Mouse (Mus musculus) heart, embryonic 12.5 days (tissue): ENCODE measurements at regions not wholly inside any gene's neighbourhood (a gene's known extent, or its start where the extent isn't known, plus 50 kb on each side); places are given as distances from the start of the nearest gene placed in this dataset.

Experiments used
- ATAC-seq: fragments of 200-750 bp; cut with Nextera tagmentation; 2 replicates; pipeline ENCODE4 v1.8.0; 2017; ENCODE audit warnings: moderate TSS enrichment, moderate library complexity; ENCODE audit not compliant: insufficient number of reproducible peaks, low FRiP score
- H3K27ac ChIP-seq: fragments of 300-500 bp; sonication (generic); 2 replicates; pipeline ENCODE4 v1.5.1; 2016; ENCODE audit warnings: mild to moderate bottlenecking, moderate library complexity; ENCODE audit not compliant: poor library complexity, severe bottlenecking
- H3K27me3 ChIP-seq: fragments of 300-500 bp; sonication (generic); replicated peaks from 2 replicates; pipeline ENCODE4 v1.6.1; 2016; ENCODE audit warnings: mild to moderate bottlenecking, moderate library complexity
- H3K36me3 ChIP-seq: fragments of 300-500 bp; sonication (generic); 2 replicates; pipeline ENCODE4 v1.6.1; 2016; ENCODE audit warnings: mild to moderate bottlenecking, moderate library complexity
- H3K4me1 ChIP-seq: fragments of 300-500 bp; sonication (generic); replicated peaks from 2 replicates; pipeline ENCODE4 v1.6.1; 2016; ENCODE audit warnings: mild to moderate bottlenecking
- H3K4me2 ChIP-seq: fragments of 300-500 bp; sonication (generic); 2 replicates; pipeline ENCODE4 v1.6.1; 2016; ENCODE audit warnings: mild to moderate bottlenecking, moderate library complexity
- H3K4me3 ChIP-seq: fragments of 300-500 bp; sonication (generic); 2 replicates; pipeline ENCODE4 v1.5.1; 2016; ENCODE audit warnings: mild to moderate bottlenecking
- H3K9ac ChIP-seq: fragments of 300-500 bp; sonication (generic); 2 replicates; pipeline ENCODE4 v1.6.1; 2016; ENCODE audit warnings: mild to moderate bottlenecking, moderate library complexity
- H3K9me3 ChIP-seq: fragments of 300-500 bp; sonication (generic); replicated peaks from 2 replicates; pipeline ENCODE4 v1.6.1; 2016; ENCODE audit warnings: mild to moderate bottlenecking, moderate library complexity
- WGBS: fragments of 180-500 bp; shearing (Covaris S2); methylation state at CpG from one replicate; pipeline ENCODE4 v1.1.7; 2016; 5-methylcytosine and 5-hydroxymethylcytosine counted together

DNA sequence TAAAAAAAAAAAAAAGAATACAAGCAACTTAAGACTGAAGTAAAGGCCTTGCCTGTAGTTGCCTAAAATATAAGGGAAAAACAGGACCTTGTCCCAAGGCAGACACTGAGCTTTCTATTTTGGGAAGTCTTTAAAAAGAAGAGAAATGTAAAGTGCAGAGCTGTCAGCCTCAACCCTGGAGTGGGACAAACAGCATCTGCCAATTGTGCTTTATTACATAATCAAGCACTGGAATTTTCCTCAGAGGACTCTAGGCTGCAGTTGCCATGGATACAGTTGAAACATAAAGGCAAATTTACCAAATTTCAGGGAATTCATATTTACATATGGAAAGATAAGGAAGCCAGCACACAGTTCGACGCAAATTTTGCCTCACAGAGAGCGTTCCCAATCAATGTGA, 406.7 kb downstream of the Gm597 start:
- H3K27ac ChIP-seq = no peak overlapping the region
- no peaks in the 10 kb centered on the region for H3K4me1 ChIP-seq
- H3K36me3 ChIP-seq = no peaks in the 10 kb centered on the region
- WGBS = 78% methylated on average over 3 of the region's 3 CpGs
- H3K27me3 ChIP-seq = no peaks in the 10 kb centered on the region
- no peak for ATAC-seq
- no peak overlapping the region for H3K4me3 ChIP-seq
- H3K9ac ChIP-seq = no peak overlapping the region
- H3K9me3 ChIP-seq = no peaks in the 10 kb centered on the region
- H3K4me2 ChIP-seq = no peak overlapping the region

DNA sequence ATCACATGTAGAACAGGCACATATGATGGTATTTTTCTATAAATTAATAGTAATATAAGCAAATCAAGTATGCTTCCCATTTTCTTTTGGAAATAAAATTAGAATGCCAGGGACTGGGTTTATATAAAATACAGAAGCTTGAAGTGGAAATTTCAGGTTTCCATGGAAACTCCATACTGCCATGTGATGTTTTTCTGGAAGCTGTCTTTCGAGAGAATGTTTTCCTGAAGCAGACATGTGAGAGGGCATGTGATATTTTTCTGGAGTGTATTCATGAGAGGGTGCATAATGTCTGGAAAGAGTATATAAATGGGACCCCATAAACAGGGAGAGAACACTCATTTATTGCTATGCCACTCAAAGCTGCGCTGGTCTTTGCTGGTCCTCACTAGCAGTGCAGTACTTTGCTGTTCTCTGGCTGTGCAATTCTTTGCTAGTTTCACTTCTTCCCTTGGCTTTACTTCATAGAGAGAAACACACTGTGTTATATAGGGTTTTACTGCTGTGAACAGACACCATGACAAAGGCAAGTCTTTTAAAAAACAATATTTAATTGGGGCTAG, 430.6 kb downstream of the Gm597 start:
- Histone ChIP-seq H3K4me2 (no peak overlapping the region), H3K27me3 (no peaks in the 10 kb centered on the region), H3K9me3 (no peaks in the 10 kb centered on the region), H3K27ac (no peak overlapping the region), H3K4me3 (no peak overlapping the region), H3K36me3 (no peaks in the 10 kb centered on the region), H3K4me1 (no peaks in the 10 kb centered on the region), H3K9ac (no peak overlapping the region)
- no peak for ATAC-seq
- 74% methylated on average over 2 of the region's 2 CpGs for WGBS

DNA sequence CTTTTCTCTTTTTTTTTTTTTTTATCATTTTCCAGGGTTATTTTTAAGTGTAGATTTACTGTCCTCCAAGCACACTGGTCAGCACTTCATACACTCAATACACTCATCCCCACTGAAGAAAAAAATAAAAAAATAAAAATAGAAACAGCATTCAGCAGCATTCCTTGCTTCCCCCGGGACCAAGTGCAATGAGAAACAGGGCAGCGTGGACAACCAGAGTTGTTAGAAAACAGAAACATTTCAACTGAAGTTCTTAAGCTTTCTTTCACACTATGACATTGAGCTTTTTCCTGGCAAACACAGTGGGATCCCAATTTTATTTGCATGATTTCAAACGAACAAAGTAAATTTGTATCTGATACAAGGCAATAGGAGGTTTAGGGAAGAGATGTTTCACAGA, 431.5 kb downstream of the Gm597 start:
- H3K4me2 ChIP-seq = no peak overlapping the region
- ATAC-seq = no peak
- H3K27ac ChIP-seq = no peak overlapping the region
- no peaks in the 10 kb centered on the region for H3K4me1 ChIP-seq
- H3K9ac ChIP-seq = no peak overlapping the region
- H3K27me3 ChIP-seq = no peaks in the 10 kb centered on the region
- no peak overlapping the region for H3K4me3 ChIP-seq
- no peaks in the 10 kb centered on the region for H3K36me3 ChIP-seq
- no peaks in the 10 kb centered on the region for H3K9me3 ChIP-seq
- 36% methylated on average over 3 of the region's 3 CpGs for WGBS

DNA sequence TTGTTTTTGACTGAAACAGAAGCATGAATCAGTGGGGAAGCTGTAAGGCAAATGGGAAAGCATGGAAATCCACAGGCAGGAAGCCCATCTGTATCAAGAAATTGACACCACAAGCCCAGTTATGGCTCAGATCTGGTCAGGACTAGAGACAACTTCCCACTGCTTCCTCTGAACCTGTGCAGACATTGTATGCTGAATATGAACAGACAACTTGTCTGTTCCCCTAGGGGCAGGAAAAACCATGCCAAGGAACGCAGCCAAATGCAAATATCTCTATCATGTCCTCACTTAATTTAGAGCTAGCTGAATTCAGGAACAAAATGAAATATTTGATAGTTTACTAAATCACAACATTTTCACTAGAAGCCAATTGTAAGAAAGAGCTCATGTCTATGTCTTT, 440.0 kb downstream of the Gm597 start:
- no peaks in the 10 kb centered on the region for H3K27me3 ChIP-seq
- H3K4me3 ChIP-seq = no peak overlapping the region
- no peaks in the 10 kb centered on the region for H3K9me3 ChIP-seq
- no peaks in the 10 kb centered on the region for H3K36me3 ChIP-seq
- WGBS = 73% methylated on average over 1 of the region's 1 CpGs
- no peak overlapping the region for H3K9ac ChIP-seq
- no peak overlapping the region for H3K27ac ChIP-seq
- no peaks in the 10 kb centered on the region for H3K4me1 ChIP-seq
- no peak overlapping the region for H3K4me2 ChIP-seq
- no peak for ATAC-seq

DNA sequence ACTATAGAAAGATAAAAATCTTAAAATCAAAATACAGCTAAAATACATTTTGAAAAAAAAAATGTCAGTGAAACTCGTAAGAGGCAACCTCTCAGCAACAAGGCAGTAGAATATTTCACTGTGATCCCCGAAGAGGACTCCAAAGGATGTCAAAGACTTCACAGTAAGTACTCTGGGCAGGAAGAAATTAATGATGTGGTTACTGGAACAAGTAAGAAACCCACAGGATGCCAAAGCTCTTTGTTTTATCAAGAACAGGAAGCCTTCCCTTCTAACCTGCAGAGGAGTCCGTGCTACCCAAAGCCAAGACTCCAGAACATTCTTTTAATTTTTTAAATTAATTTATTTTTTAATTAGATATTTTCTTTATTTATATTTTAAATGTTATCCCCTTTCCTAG, 445.7 kb downstream of the Gm597 start:
- H3K4me1 ChIP-seq = no peaks in the 10 kb centered on the region
- no peak overlapping the region for H3K27ac ChIP-seq
- H3K9ac ChIP-seq = no peak overlapping the region
- no peaks in the 10 kb centered on the region for H3K36me3 ChIP-seq
- H3K4me2 ChIP-seq = no peak overlapping the region
- 81% methylated on average over 3 of the region's 3 CpGs for WGBS
- no peaks in the 10 kb centered on the region for H3K9me3 ChIP-seq
- no peak for ATAC-seq
- no peaks in the 10 kb centered on the region for H3K27me3 ChIP-seq
- H3K4me3 ChIP-seq = no peak overlapping the region

DNA sequence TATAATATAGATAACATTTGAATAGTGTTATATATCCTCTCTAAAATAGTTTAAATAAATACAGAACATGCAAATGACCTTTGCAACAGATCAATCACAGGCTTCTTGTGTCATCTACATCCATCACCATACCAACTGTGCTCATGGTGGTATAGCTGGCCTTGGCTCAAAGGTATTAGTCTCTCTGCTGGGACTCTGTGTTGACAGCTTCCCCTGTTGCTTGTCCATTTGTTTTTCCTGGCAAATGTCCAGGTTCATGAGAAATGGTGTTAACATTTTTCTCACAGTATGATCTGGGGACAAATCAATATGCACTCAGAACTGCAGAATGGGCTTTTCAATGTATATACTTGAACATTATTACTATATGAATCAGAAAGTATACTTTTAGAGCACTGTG, 448.0 kb downstream of the Gm597 start:
- no peak overlapping the region for H3K9ac ChIP-seq
- no peaks in the 10 kb centered on the region for H3K4me1 ChIP-seq
- H3K9me3 ChIP-seq = no peaks in the 10 kb centered on the region
- no peak overlapping the region for H3K27ac ChIP-seq
- H3K27me3 ChIP-seq = no peaks in the 10 kb centered on the region
- no peaks in the 10 kb centered on the region for H3K36me3 ChIP-seq
- no peak for ATAC-seq
- no peak overlapping the region for H3K4me3 ChIP-seq
- H3K4me2 ChIP-seq = no peak overlapping the region

DNA sequence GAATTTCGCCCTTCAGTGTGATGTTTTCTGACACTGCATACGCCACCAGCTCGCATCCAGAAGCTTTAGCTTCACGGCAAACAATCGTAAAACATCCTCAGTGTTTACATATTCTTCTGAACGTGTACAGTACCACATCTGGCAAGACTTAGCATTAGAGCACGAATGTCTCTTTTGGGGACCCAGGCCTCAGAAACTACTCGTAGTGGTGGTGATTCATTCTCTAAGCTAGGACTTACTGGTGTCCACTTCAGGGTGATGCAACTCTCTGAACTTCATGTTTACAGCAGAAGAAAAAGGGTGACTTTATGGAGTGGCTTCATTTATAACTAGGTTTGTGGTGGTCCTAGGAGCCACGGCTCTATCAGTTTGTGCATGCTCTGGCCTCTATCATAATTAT, 451.1 kb downstream of the Gm597 start:
- Histone ChIP-seq H3K9ac (no peak overlapping the region), H3K4me1 (no peaks in the 10 kb centered on the region), H3K4me3 (no peak overlapping the region), H3K27ac (no peak overlapping the region), H3K4me2 (no peak overlapping the region), H3K36me3 (no peaks in the 10 kb centered on the region), H3K27me3 (no peaks in the 10 kb centered on the region), H3K9me3 (no peaks in the 10 kb centered on the region)
- no peak for ATAC-seq
- WGBS = 73% methylated on average over 9 of the region's 9 CpGs

DNA sequence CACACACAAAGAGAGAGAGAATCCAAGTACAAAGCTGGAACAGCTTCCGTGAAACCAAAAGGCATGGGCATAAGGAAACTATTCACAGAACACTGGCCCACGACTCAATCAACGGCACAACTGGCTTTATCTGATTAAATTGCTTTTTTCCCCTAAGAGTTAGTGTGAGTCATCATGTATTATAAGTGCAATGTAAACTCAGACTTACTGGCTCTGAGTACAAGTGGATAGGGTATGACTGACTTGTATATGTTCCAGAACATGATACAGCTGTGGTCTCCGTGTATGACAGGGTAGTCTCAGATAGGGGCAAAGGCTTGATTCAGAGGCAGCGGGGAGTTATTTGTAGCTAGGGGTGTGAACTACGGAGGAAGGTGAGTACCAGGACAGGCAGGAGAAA, 451.5 kb downstream of the Gm597 start:
- no peak overlapping the region for H3K27ac ChIP-seq
- no peak overlapping the region for H3K4me2 ChIP-seq

DNA sequence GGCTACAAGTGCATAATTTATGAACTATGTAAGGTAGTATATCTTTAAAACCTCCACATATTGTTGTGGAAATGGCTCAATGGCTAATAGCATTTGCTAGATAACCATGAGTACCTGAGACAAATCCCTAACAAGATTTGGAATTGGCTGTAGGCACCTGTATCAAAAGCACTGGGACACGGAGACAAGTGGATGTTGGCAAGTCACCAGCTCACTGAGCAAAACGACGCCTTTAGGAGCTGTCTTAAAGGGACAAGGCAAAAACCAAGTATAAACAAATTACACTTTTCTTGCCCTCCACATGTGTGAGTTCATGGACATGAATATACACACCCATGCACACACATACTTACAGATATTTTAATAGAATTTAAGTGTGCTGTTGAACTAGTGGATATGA, 455.9 kb downstream of the Gm597 start:
- Histone ChIP-seq H3K9me3 (0 out of 2 replicates have a peak, but pooled peaks cover 3% of the 10 kb centered on the region), H3K4me2 (no peak overlapping the region), H3K36me3 (no peaks in the 10 kb centered on the region), H3K9ac (no peak overlapping the region), H3K27ac (no peak overlapping the region), H3K4me1 (no peaks in the 10 kb centered on the region), H3K27me3 (no peaks in the 10 kb centered on the region), H3K4me3 (no peak overlapping the region)
- 55% methylated on average over 3 of the region's 3 CpGs for WGBS
- no peak for ATAC-seq

More for the DNA sequence above, 451.5 kb downstream of the Gm597 start:
- 0 out of 2 replicates have a peak, but pooled peaks have one; percentile 33 for ATAC-seq
- H3K4me3 ChIP-seq = no peak overlapping the region
- no peaks in the 10 kb centered on the region for H3K36me3 ChIP-seq
- H3K9me3 ChIP-seq = no peaks in the 10 kb centered on the region
- H3K9ac ChIP-seq = no peak overlapping the region
- no peaks in the 10 kb centered on the region for H3K27me3 ChIP-seq
- H3K4me1 ChIP-seq = no peaks in the 10 kb centered on the region
- 43% methylated on average over 6 of the region's 6 CpGs for WGBS
